Mouse (Mus musculus): ENCODE results near the gene Gm45711. TPM values are rescaled to one million over a fixed set of nuclear protein-coding genes. Genes with fewer than 3 reads are reported as not detected.

Gm45711 gene
- polyA plus RNA-seq, 1 experiment from 2014 or later: not detected

- no peak for ATAC-seq (ENCODE audit: insufficient number of reproducible peaks, low FRiP score, low TSS enrichment, low read depth)
- H3K9ac ChIP-seq: no peak overlapping the region
- 89% methylated on average over 5 of the region's 5 CpGs for WGBS
- no peaks in the 10 kb centered on the region for H3K4me1 ChIP-seq
- H3K36me3 ChIP-seq: peaks cover 82% of the 10 kb centered on the region
- no peak overlapping the region for H3K4me2 ChIP-seq (replicated peaks)
- H3K27me3 ChIP-seq: no peaks in the 10 kb centered on the region
- no peak overlapping the region for H3K4me3 ChIP-seq (replicated peaks)
- H3K9me3 ChIP-seq (replicated peaks): no peaks in the 10 kb centered on the region
- no peak overlapping the region for H3K27ac ChIP-seq (replicated peaks)
These were observed 77.0 kb downstream of the Gm45711 start for GRCm38 (mm10) chr8:104232919-104233318.

- H3K9me3 ChIP-seq (replicated peaks): no peaks in the 10 kb centered on the region
- H3K4me1 ChIP-seq: no peaks in the 10 kb centered on the region
- H3K9ac ChIP-seq: no peak overlapping the region
- peaks cover 82% of the 10 kb centered on the region for H3K36me3 ChIP-seq
- H3K4me2 ChIP-seq (replicated peaks): no peak overlapping the region
- H3K27ac ChIP-seq (replicated peaks): no peak overlapping the region
- no peaks in the 10 kb centered on the region for H3K27me3 ChIP-seq
- ATAC-seq (ENCODE audit: insufficient number of reproducible peaks, low FRiP score, low TSS enrichment, low read depth): no peak
- no peak overlapping the region for H3K4me3 ChIP-seq (replicated peaks)
- 91% methylated on average over 4 of the region's 4 CpGs for WGBS
These were observed 77.8 kb downstream of the Gm45711 start for GRCm38 (mm10) chr8:104232039-104232438.

Other genes with a start within 250 kb of the Gm45711 start
- 32.7 and 33.3 TPM in 2 replicates for gene Cdh5, start 208.5 kb downstream of the Gm45711 start, polyA plus RNA-seq (2015; fragmentation: Nextera tagmentation; extraction: Ambion mirVana)
- 2.4 and 2.6 TPM in 2 replicates for gene Bean1, start 139.6 kb downstream of the Gm45711 start, polyA plus RNA-seq (2015; fragmentation: Nextera tagmentation; extraction: Ambion mirVana)
- gene Tk2, start 61.5 kb downstream of the Gm45711 start, polyA plus RNA-seq (2015; fragmentation: Nextera tagmentation; extraction: Ambion mirVana): 19.1 and 20.4 TPM in 2 replicates
- gene Cklf, start 59.2 kb downstream of the Gm45711 start, polyA plus RNA-seq (2015; fragmentation: Nextera tagmentation; extraction: Ambion mirVana): 39.4 and 49.7 TPM in 2 replicates
- gene Cmtm2a, start 16.9 kb downstream of the Gm45711 start, polyA plus RNA-seq (2015; fragmentation: Nextera tagmentation; extraction: Ambion mirVana): not detected in 2 replicates
- gene Cmtm1, start 64 bp upstream of the Gm45711 start, polyA plus RNA-seq (2015; fragmentation: Nextera tagmentation; extraction: Ambion mirVana): not detected in 2 replicates
- gene Gm11020, start 11.5 kb upstream of the Gm45711 start, polyA plus RNA-seq (2015; fragmentation: Nextera tagmentation; extraction: Ambion mirVana): not detected in 2 replicates
- gene Cmtm2b, start 12.1 kb upstream of the Gm45711 start, polyA plus RNA-seq (2015; fragmentation: Nextera tagmentation; extraction: Ambion mirVana): not detected in 2 replicates
- 175 and 176 TPM in 2 replicates for gene Cmtm3, start 29.3 kb upstream of the Gm45711 start, polyA plus RNA-seq (2015; fragmentation: Nextera tagmentation; extraction: Ambion mirVana)
- 2.9 and 3.4 TPM in 2 replicates for gene Cmtm4, start 85.7 kb upstream of the Gm45711 start, polyA plus RNA-seq (2015; fragmentation: Nextera tagmentation; extraction: Ambion mirVana)
- gene Dync1li2, start 133.0 kb upstream of the Gm45711 start, polyA plus RNA-seq (2015; fragmentation: Nextera tagmentation; extraction: Ambion mirVana): 63.0 and 66.3 TPM in 2 replicates
- 0.48 and 0.55 TPM in 2 replicates for gene Terb1, start 199.8 kb upstream of the Gm45711 start, polyA plus RNA-seq (2015; fragmentation: Nextera tagmentation; extraction: Ambion mirVana)
- 91.9 and 94.5 TPM in 2 replicates for gene Nae1, start 224.6 kb upstream of the Gm45711 start, polyA plus RNA-seq (2015; fragmentation: Nextera tagmentation; extraction: Ambion mirVana)
- gene Car7, start 224.6 kb upstream of the Gm45711 start, polyA plus RNA-seq (2015; fragmentation: Nextera tagmentation; extraction: Ambion mirVana): 1.1 and 1.2 TPM in 2 replicates

All from embryonic facial prominence, embryonic 15.5 days (tissue).